Mouse (Mus musculus): Measurements from ENCODE around the gene Slc30a6.

Gene Slc30a6

DNA sequence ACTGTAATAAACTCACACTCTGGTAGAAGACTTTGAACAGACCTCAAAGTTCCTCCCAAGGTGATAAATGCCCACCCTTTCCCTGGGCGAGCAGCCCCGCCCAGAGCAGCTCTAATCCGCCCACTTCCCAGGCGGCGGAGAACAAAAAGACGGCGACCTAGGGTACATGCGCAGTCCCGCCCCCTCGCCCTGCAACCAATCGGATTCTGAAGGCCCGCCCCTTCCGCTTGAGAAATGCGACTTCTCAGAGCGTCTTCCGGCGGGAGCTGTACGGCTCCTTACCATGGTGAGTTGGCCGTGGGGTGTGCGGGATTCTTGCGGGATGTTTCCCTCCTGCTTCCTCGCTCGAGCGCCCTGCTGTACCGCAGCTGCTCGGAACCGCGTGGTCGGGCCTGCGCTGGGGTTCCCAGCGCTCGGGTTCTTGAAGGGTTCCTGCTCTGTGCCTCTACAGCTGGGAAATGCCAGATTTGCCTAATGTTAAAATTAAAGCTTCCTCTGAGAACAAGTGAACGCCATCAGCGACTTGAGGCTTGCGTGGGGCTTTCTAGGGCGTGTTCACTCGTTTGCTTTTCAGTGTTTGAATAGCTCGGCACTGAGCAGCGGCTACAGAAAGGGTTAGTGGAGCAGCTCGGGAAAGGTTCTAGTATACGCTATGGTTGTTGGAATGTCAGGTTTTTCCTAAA, at the start of gene Slc30a6:
Slc30a6 (plus strand) TSS at position 226 of the 683 bp plus-strand sequence.
- DNase-seq (ENCODE audit: low spot score): peak; percentile 97

DNA sequence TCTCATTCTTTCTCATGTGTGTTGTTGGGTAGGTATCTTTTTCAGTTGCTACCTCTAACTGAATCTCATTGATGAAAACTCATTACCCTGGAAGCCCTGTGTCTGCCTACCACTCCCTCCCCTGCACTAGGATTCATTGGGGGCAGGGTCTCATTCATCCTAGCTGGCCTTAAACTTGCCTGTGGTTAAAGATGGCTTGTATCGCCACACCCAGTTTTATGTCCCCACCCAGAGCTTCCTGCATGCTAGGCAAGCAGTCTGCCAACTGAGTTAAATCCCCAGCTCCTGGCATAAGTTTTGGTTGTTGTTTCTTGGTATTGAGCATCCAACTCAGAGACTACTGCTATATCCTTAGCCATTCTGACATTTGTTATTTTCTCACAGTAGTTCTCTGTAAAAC, 31.8 kb upstream of the Slc30a6 start:
- DNase-seq (ENCODE audit: low spot score): no peak

DNA sequence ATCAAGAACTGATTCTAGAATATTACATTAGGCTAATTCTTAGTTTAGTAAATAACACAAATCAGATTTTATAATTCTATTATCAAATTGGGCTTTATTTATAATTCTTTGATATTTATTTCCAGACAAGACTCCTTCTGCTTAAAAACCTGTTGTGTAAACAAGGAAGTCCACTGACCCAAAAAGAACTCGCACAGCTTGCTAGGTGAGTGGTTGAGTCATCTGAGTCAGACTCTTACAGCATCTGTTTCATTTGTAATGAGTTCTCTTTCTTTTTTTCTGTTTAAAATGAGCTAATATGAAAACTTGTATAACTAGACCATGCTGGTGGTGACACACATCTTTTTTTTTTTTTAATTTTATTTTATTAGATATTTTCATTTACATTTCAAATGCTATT, 18.5 kb upstream of the Slc30a6 start:
- no peak for DNase-seq (ENCODE audit: low spot score)

DNA sequence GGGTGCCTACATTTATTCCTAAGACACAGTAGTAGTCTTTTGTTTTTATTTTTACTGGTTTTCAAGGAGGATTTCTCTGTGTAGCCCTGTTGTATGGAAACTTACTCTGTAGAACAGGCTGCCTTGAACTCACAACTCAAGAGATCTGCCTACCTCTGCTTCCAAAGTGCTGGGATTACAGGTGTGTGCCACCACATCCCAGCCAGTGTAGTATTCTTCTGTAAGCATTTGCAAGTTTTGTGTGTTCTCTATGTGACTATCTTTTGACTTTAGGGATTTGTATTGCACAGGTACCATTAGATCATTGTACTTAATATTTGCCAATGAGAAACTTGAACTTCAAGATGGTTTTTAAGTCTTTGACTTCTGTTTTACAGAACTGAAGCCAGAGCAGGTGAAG, 8.8 kb upstream of the Slc30a6 start:
- DNase-seq (ENCODE audit: low spot score): no peak

DNA sequence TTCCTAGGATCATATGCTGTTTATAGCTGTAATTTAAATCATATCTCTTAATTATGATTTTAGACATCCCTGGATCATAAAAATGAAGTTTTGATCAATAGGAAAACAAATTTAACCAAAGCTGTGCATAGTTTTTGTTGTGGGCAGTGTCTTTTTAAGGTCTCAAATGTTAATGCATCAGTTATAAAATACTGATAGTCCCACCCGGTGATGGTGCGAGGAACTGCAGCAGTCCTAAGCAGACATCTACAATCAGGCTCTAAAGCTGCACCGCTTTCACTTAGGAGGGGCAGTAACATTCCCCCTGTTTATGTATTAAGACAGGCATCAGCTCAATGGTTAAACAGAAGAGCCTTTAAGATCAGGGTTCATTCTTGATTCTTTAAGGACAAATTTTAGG, 5.6 kb upstream of the Slc30a6 start:
- DNase-seq (ENCODE audit: low spot score): peak; percentile 24

DNA sequence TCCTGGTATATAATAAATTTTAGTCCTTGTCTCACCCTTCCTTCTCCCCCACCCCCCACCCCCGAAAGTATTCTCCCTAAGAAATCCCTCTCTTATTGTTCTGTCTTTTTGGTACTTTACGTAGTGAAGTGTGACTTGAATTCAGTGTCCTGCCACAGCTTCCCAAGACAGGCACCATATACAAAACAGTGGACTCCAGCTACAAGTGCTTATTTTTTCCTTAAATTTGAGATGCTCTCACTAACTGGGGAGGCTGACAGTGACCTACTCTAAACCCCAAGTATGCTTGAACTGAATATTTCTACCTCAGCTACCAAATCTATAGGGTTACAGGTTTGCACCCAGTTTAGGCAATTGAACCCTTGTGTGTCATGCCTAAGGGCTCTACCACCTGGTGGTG, 1.0 kb upstream of the Slc30a6 start:
- no peak for DNase-seq (ENCODE audit: low spot score)

DNA sequence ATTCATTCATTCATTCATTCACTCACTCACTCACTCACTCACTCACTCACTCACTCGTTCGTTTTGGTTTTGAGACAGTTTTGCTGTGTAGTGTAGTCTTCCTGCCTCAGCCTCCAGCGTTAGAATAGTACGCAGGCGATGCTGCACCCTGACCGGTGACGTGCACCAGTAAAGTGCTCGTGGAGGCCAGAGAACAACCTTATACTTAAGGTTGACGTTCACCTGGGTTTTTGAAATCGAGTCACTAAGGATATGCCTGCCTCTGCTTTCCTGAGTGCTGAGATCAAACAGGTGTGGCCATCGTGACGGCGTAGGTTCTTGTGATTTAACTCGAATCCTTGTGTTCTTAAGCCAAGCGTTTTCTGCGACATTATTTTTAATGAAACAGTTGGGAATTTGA, 553 bp upstream of the Slc30a6 start:
- no peak for DNase-seq (ENCODE audit: low spot score)

DNA sequence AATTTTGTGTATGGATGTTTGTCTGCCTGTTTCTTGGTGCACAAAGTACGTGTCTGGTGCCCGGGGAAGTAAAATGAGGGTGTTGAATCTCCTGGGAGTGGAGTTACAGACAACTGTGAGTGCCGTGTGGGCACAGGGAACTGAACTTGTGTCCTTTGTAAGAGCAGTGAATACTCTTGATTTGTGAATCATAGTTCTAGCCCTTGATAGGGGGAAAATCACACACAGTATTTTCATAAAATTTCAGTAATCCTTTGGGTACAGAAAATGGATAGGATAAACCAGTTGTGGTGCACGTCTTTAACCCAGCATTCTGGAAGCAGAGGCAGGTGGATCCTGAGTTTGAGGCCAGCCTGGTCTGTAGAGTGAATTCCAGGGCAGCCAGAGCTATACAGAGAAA, 1.4 kb downstream of the Slc30a6 start:
- DNase-seq (ENCODE audit: low spot score): no peak

DNA sequence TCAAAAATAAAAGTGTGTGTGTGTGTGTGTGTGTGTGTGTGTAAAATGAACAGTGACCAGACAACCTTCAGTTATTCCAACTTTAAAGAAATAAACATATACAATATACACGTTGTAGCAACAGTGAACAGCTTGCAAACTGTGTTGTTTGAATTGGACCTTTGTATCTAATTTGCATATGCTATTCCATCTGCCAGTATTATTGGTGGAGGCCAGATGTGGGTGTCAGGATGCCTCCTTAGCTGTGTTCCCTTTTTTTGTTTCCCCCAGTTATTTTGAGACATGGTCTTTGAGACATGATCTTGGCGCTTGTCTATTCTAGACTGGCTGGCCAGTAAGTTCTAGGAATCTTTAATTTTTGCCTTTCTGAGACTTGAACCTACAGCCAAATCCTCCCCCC, 1.8 kb downstream of the Slc30a6 start:
- no peak for DNase-seq (ENCODE audit: low spot score)

DNA sequence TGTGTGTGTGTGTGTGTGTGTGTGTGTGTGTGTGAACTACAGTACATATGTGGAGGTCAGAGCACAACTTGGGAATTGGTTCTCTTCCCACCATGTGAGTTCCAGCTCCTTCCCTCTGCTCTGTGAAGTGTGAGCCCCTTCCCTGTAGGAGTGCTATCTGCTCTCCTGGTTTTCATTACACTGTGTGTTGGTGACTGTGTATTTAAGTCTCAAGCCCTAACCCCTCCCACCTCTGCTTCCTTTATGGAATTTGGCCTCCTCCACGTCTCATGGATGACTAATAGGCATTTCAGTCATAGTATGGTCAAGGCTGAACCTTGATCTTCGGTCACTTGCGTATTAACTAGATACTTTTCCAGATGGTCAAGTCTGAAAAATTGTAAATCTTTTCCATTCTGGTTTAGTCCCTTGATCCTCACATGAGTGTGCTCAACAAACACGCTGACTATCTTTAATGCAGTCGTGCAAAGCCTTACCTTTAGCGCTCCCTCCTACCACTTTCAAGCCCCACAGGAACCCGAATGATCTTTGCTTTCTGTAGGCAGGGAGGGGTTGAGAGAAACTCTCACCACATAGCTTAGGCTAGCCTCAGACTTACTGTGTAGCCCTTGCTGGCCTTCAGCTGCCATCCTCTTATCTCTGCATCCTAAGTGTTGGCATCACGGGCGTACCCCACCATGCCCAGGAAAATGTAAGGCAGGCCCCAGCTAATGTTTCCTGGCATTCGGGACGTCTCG, 7.2 kb downstream of the Slc30a6 start:
- no peak for DNase-seq (ENCODE audit: low spot score)

DNA sequence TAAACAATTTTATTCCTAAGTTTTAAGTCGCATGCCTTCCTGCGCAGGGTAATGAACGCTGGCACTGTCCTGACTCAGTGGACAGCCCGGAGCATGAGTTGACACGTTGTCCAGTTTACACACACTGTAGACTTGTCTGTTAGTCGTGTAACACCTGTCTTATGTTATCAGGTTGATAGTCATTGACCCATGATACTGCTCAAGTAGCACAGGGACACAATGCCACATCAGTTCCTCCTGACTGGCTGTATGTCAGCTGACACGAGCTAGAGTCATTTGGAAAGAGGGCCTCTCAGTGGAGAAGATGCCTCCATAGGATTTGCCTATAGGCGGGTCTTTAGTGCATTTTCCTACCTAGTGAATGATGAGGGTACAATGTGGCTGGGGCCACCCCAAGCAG, 11.1 kb downstream of the Slc30a6 start:
- DNase-seq (ENCODE audit: low spot score): no peak

DNA sequence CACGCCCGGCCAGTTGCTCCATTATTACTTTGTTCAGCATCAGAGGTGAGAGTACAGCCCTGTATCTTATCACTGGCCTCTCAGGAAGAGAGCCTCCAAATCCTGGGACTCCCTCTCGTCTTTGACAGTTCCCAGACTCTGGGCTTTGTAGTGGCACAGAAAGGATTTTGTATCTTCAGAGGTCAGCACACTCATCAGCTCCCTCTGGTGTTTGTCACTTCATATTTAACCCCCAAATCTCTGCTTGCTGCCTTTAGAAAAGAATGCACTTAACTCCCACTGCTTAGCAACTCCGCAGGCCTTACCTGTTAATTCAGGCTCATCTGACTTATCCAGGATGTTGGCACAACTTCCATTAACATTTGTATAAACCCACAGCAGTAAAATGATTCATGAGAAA, 14.3 kb downstream of the Slc30a6 start:
- no peak for DNase-seq (ENCODE audit: low spot score)

DNA sequence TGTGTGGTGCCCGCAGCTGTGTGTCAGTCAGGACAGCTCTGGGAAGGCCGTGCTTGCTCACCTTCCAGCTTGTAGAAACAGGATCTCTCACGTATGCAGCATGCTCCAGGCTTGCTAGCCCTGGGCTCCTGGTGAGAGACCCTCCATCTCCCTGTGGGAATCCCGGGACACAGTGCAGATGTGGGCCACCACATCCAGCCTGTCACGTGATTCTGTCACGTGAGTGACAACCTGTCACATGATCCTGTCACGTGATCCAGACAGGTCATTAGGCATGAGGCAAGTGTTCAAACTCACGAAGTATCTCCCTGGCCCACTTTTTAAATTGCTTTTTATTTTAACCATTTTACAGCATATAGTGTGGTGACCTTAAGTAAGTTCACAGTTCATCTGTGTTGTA, 17.9 kb downstream of the Slc30a6 start:
- DNase-seq (ENCODE audit: low spot score): no peak

DNA sequence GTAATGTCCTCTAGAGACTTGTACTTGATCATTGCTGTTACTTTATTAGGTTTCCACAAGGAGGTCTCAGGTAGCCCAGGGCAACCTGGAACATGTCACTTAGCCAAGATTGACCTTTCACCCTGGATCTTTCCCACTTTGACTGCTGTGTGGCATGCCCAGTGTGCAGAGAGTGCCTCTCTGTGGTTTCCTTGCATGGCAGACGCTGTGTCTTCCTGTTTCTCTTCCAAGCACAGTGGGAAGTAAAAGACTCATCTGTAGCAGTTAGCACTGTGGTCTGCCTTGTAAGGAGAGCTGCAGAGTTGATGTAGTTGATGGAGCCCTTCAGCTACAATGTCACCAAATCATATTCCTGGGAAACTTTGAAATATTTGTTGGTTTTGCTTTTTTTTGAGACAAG, 19.3 kb downstream of the Slc30a6 start:
- no peak for DNase-seq (ENCODE audit: low spot score)

DNA sequence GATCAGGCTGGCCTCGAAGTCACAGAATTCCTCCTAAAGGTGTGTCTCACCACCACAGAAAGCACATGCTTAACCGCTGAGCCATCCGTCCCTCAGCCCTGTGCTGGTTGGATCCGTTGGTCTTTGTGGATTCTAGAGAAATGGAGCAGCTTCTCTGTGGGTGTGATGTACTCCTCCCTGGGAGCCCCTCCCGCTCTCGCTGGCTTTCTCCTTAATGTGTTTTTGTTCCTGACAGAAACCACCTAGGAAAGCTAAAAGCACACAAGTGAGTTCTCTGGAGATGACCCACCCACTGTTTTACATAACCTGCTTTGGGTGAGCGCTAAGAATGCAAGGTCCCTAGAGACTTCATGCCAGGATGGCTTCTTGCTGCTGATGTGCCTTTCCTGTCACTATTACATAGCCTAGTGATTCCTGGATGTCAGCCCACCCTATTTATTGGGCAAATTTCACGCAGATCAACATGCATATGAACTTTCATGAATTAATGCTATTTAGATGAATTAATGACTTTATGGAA, 21.5 kb downstream of the Slc30a6 start:
- no peak for DNase-seq (ENCODE audit: low spot score)

DNA sequence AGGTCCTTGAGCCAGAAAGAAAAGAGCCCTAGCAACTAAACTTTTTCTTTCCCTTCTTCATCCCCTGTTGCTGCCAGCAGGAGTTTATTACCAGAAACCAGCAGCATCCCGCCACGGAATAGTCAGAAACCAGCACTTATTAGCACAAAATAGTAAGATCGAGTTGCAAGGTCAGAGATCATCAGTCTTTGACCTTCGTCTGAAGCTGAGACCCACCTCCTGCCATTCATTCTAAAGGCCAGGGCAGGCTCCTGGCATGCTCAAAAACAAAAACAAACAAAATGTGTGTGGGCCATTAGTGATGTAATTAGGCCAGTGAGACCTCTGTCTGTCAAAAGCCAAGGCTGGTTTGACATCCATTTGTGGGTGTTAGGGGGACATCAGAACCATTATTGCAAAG, 22.8 kb downstream of the Slc30a6 start:
- no peak for DNase-seq (ENCODE audit: low spot score)

DNA sequence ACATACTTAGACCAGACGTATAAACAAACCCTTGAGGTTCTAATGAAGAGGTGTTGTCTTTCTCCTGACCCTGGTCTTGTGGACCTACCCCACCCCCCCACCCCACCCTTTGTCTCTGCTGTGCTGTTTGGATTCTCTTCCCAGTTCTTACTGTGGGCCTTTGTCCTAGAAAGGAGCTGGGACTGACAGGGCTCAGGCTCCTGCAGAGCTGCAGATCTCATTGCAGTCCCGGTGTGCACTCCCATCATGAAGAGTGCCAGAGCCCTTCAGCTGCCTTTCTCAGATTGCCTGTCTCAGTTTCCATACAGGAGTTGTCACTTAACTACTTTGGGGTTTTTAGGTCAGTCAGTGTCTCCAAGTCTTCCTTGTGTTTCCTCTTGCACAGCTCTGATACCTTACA, 25.2 kb downstream of the Slc30a6 start:
- DNase-seq (ENCODE audit: low spot score): no peak

DNA sequence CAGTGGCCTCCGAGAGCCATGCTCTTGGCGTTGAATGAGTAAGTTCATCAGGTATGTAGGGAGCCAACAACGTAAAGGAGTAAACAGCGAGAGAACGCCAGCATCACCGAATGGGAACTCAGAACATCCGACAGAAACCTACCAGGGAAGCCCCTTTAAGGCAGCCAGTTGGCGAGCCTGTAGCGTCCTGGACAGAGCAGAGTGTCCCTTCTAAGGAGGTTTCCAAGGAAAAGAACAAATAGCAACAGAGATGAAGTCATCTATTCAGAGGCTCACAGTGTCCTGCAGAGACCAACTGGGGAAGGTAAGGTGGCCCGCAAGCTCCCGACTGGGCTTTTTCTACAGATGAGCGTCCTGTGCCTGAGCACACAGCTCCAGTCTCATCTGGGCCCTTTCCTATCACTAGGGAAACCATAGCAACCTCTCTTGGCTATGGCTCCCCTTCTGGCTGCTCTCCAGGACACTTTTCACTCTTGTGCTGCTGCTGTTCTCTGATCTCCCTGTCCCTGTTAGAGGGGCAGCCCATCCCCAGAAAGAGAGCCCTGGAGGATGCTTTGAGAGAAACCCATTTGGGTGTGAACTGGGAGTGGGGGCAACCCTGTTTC, 29.1 kb downstream of the Slc30a6 start:
- DNase-seq (ENCODE audit: low spot score): no peak

DNA sequence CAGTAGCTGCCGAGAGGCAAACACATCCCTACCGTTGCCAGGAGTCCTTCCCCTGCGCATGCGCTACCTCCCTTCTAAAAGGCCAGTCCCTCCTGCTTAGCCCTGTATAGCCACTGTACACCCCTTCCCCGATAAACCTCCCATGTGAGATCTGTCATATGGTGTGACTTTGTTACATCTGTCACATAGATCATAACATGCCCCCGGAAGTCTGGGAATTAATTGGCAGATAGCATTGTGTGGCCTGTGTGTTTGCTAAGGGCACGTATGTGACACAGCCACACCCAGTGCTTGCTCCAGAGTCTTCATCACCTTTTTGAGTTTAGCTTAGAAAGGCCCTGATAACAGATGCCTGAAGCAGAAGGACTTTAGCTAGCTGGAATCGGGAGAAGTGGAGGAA, 34.7 kb downstream of the Slc30a6 start:
- no peak for DNase-seq (ENCODE audit: low spot score)

DNA sequence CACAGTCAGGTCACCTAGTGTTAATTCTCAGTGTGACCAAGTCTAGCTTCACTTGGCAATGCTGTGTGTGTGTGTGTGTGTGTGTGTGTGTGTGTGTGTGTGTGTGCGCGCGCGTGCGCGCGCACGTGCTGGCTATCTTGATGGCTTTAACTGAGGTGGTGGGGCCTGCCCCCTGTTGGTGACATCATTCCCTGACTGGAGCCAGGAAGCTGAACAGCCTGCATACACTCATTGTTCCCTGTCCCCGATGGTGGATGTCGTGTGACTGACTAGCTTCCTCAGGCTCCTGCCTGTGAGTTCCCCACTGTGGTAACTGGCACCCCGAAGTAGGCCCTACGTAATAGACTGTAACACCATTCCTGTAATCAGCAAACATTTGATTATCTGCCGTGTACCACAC, 36.1 kb downstream of the Slc30a6 start:
- peak; percentile 27 for DNase-seq (ENCODE audit: low spot score)

DNA sequence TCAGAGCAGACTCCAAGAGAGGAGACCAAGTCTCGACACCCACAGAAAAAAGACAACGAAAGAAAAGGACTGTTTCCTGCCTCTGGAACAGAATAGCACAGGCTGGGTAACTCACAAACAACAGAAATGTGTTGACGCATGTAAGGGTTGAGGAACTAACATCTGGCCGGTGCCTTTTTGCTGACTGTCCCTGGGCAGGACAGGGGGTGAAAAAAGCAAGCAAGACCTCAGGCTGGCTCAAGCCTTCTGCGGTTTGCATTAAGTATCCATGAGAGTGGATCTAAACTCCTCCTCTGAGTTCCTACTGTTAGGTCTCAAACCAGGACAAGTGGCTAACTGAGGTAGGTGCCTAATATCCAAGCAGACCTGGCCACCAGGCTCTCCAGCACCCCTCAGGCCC, 37.2 kb downstream of the Slc30a6 start:
- no peak for DNase-seq (ENCODE audit: low spot score)

DNA sequence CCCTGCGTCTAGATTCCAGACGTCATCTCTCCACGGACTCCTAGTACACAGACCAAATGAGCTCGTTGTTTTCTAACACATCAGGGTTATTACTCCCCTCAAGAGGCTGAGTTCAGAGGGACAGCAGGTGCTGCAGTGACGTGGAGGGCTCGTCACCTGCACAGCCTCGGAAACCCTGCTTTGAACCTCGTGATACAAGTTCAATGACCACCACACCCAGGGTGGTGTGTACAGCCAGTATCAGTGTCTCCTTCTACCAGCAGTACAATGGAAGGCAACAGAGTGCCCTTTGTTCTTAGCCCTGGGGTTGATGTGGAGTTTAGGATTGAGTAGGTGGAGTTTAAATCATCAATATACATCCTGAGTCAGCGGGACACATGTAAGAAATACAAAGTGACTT, 42.4 kb downstream of the Slc30a6 start:
- DNase-seq (ENCODE audit: low spot score): no peak

DNA sequence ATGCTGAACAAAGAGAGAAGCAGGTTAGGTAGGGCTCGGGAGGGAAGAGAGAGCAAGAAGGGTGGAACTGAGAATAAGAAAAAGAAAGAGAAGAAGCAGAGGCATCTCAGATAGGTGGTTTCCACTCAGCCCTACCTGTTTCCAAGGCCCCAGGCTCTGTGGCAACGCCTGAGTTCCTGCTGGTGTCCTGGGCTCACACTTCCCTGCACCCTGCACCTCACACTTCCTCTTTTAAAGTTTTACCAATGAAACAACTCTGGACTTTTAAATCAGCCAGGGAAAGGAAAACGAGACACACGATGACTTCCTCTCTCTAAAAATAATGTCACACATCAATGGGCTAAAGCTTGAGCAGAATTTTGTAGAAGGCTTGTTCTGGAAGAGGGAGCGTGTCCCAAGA, 45.1 kb downstream of the Slc30a6 start:
- DNase-seq (ENCODE audit: low spot score): no peak
